Mouse (Mus musculus): Measurements from ENCODE around the gene B230307C23Rik. TPM values are rescaled to one million over a fixed set of nuclear protein-coding genes. Genes with fewer than 3 reads are reported as not detected.
"Not testable (repeated sequence)": the region's sequence is repeated elsewhere in the genome, so short reads cannot be mapped to it uniquely, and the experiment has no call there.

B230307C23Rik gene
- total RNA-seq, 2 experiments from 2014 or later: 27.4 to 44.2 TPM

GRCm38 (mm10) chr16:97995849-97996615 is 1.1 kb upstream of the B230307C23Rik start:
- peak; percentile 14 to 24 for DNase-seq (ENCODE audit: low spot score in 2 of 2)

GRCm38 (mm10) chr16:97997383-97997731 is 242 bp downstream of the B230307C23Rik start:
- DNase-seq (ENCODE audit: low spot score in 2 of 2): not testable (repeated sequence)

GRCm38 (mm10) chr16:98022081-98022480 is 25.0 kb downstream of the B230307C23Rik start:
- no peak for DNase-seq (ENCODE audit: low spot score in 2 of 2)

GRCm38 (mm10) chr16:98022657-98023345 is 25.7 kb downstream of the B230307C23Rik start:
- no peak for DNase-seq (ENCODE audit: low spot score in 2 of 2)

- not testable (repeated sequence) for DNase-seq (ENCODE audit: low spot score in 2 of 2)
Observed at GRCm38 (mm10) chr16:98026186-98026585, 29.1 kb downstream of the B230307C23Rik start.

GRCm38 (mm10) chr16:98034971-98035370 is 37.9 kb downstream of the B230307C23Rik start:
- DNase-seq (ENCODE audit: low spot score in 2 of 2): not testable (repeated sequence)

GRCm38 (mm10) chr16:98041676-98042075 is 44.6 kb downstream of the B230307C23Rik start:
- peak in 1 of 2 experiments; percentile 11 for DNase-seq (ENCODE audit: low spot score in 2 of 2)

GRCm38 (mm10) chr16:98079382-98079781 is 82.3 kb downstream of the B230307C23Rik start:
- DNase-seq (ENCODE audit: low spot score in 2 of 2): not testable (repeated sequence)

- not testable (repeated sequence) for DNase-seq (ENCODE audit: low spot score in 2 of 2)
Observed at GRCm38 (mm10) chr16:98081140-98081539, 84.0 kb downstream of the B230307C23Rik start.

Other genes with a start within 250 kb of the B230307C23Rik start
- 1 to 10 TPM; 1.7 to 3.5 TPM for gene Ripk4, start 233.5 kb upstream of the B230307C23Rik start, total RNA-seq (2021)
- 10 to 100 TPM; 11.9 to 12.8 TPM for gene Prdm15, start 145.5 kb upstream of the B230307C23Rik start, total RNA-seq (2021)
- gene C2cd2, start 34.7 kb upstream of the B230307C23Rik start, total RNA-seq (2021): 10 to 100 TPM; 27.8 to 29.2 TPM
- gene Zbtb21, start 34.7 kb upstream of the B230307C23Rik start, total RNA-seq (2021): 10 to 100 TPM; 36.2 to 47.2 TPM
- gene A630089N07Rik, start 85.1 kb downstream of the B230307C23Rik start, total RNA-seq (2021): 1 to 10 TPM; 6.4 to 9.4 TPM